Mouse (Mus musculus) neutrophil, adult 65 days (primary cell): ENCODE measurements around the gene Zfp60. TPM values are rescaled to one million over a fixed set of nuclear protein-coding genes. Genes with fewer than 3 reads are reported as not detected.

Source experiments
- total RNA-seq: library from RNA; stranded (reverse); gene quantifications from 2 replicates; pipeline ENCODE4 v1.2.4, GENCODE M21; 2023

The Zfp60 gene
- total RNA-seq, result 1.9 and 2.9 TPM in 2 replicates

GRCm38 (mm10) chr7:27731281-27731883 lies at the start of gene Zfp60:
Gene Zfp60 (plus strand): TSS chr7:27731389.

GRCm38 (mm10) chr7:27688815-27689612 lies 42.2 kb upstream of the Zfp60 start, which contains the start of gene Zfp607b:
Gene Zfp607b (plus strand): TSS chr7:27689340.

Other genes with a start within 250 kb of the Zfp60 start
- 42.4 and 47.3 TPM in 2 replicates for gene Sertad1, start 244.5 kb upstream of the Zfp60 start, total RNA-seq
- gene Prx, start 232.1 kb upstream of the Zfp60 start, total RNA-seq, result 0.41 and 0.88 TPM in 2 replicates
- 0.35 TPM in 1 of 2 replicates, not detected in the other for gene Hipk4, start 208.1 kb upstream of the Zfp60 start, total RNA-seq
- gene Pld3, start 178.2 kb upstream of the Zfp60 start, total RNA-seq, result 19.1 and 19.8 TPM in 2 replicates
- gene 2310022A10Rik, start 178.2 kb upstream of the Zfp60 start, total RNA-seq, result 11.5 and 13.0 TPM in 2 replicates
- 126 and 159 TPM in 2 replicates for gene Akt2, start 139.8 kb upstream of the Zfp60 start, total RNA-seq
- gene Ttc9b, start 77.5 kb upstream of the Zfp60 start, total RNA-seq, result not detected in 2 replicates
- 3.6 and 5.3 TPM in 2 replicates for gene Map3k10, start 56.8 kb upstream of the Zfp60 start, total RNA-seq
- gene Zfp607b, start 42.0 kb upstream of the Zfp60 start, total RNA-seq, result 0.09 and 0.20 TPM in 2 replicates
- gene Zfp626, start 75.8 kb downstream of the Zfp60 start, total RNA-seq, result 2.7 and 4.9 TPM in 2 replicates
- 0.25 and 0.73 TPM in 2 replicates for gene Zfp59, start 107.2 kb downstream of the Zfp60 start, total RNA-seq
- gene Zfp607a, start 126.1 kb downstream of the Zfp60 start, total RNA-seq, result 2.1 and 3.2 TPM in 2 replicates
- 1.3 and 2.2 TPM in 2 replicates for gene Zfp974, start 198.1 kb downstream of the Zfp60 start, total RNA-seq
- 2.6 and 2.8 TPM in 2 replicates for gene Zfp780b, start 247.8 kb downstream of the Zfp60 start, total RNA-seq